Mouse (Mus musculus) thymus, adult 2 months (tissue): ENCODE results near the gene Cenpf.

ENCODE experiments used
- CTCF ChIP-seq: fragments of 200-500 bp; IDR thresholded peaks from 2 replicates; pipeline ENCODE4 v1.5.1; 2012; ENCODE audit warnings: mild to moderate bottlenecking, control low read depth, low read length, moderate library complexity, borderline replicate concordance; ENCODE audit not compliant: control insufficient read depth, poor library complexity, insufficient read depth; ENCODE audit errors: extremely low read depth
- POLR2A ChIP-seq: fragments of 200-500 bp; IDR thresholded peaks from 2 replicates; pipeline ENCODE4 v1.6.1; 2012; ENCODE audit warnings: mild to moderate bottlenecking, low read length, control low read depth, moderate library complexity; ENCODE audit not compliant: control insufficient read depth, poor library complexity, insufficient read depth; ENCODE audit errors: extremely low read depth

GRCm38 (mm10) chr1:189729141-189729815 lies 41.4 kb upstream of the Cenpf start:
- TF ChIP-seq CTCF (no peak), POLR2A (no peak)
